Mouse (Mus musculus): Measurements from ENCODE around the gene Rab17. TPM values are rescaled to one million over a fixed set of nuclear protein-coding genes. Genes with fewer than 3 reads are reported as not detected.

The Rab17 gene
- total RNA-seq, 2 experiments from 2014 or later, result not detected

DNA sequence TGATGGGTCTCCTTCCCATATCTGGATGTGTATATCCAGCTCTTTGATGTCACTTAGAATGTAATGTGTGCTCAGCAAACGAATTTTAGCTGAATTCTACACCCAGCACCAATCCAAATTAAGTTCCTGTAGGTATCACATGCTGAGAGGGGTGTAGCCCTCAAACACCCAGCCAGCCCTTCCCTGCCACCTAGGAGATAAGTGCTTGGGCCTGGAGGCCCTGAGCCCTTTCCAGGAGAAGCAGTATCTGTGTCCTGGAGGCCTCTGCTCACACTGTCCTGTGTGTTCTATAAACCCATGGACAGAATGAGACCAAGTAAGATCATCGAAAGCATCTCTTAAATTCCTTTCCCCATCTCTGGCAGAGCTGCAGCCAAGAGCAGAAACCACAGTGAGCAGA lies 22.2 kb downstream of the Rab17 start:
- intact Hi-C loops (cut with DNase I), result no loop called here
- DNase-seq (ENCODE audit: low spot score in 2 of 2), result no peak

DNA sequence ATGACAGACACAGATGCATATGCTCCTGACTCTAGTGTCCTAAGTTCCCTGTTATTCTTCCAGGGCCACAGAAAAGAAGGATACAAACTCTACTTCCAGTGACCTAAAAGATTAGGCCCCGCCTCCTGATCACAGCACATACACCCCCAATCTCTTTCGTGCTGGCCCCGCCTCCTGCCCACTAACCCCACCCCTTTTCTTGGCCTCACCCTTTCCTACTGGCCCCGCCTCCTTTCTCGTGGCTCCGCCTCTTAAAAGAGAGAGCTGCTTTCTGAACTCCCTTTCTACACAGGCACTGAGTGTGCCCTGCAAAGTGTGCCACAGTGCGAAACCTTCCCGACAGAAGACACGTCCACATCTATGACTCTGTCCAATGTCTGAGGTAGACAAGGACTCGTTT lies 24.3 kb downstream of the Rab17 start:
- intact Hi-C loops (cut with DNase I), result no loop called here
- no peak for DNase-seq (ENCODE audit: low spot score in 2 of 2)

DNA sequence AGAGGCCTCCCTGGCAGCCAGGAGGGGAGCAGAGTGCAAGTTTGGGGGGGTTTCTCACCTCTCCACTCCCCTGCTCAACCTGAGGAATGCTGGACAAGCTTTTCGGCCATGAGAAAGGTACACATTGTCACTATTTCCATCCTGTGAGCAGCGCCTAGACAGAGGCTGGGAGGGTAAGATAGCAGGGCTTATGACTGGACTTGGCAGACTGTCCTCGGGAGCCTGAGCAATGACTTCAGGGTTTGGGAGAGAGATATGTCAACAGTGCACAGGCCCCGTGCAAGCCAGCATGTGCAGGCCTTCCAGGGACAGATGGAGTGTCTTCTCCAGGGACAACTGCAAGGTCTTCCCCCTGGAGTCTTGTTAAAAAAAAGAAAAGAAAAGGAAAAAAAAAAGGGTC lies 29.5 kb downstream of the Rab17 start:
- no peak for DNase-seq (ENCODE audit: low spot score in 2 of 2)

DNA sequence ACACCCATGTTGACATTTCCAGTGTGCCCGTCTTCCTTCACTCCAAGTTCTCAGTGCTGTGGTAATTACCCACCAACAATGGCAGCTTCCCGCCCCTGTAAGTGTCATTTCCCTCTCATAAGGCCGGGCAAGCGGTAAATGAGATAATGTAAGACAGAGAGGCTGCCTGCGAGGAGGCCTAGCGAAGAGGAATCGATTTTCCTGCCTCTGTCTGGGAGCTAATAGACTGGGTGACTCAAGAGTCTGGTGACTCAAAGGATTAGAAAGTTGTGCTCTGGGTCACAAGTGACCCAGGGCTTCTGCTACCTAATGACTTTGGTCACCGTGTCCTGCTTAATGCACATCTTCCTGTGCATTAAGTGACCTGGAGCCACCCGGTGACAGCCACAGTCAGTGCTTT lies 32.5 kb downstream of the Rab17 start:
- intact Hi-C loops (cut with DNase I), result no loop called here
- DNase-seq (ENCODE audit: low spot score in 2 of 2), result no peak

More for the DNA sequence above, 29.5 kb downstream of the Rab17 start:
- intact Hi-C loops (cut with DNase I), result no loop called here

DNA sequence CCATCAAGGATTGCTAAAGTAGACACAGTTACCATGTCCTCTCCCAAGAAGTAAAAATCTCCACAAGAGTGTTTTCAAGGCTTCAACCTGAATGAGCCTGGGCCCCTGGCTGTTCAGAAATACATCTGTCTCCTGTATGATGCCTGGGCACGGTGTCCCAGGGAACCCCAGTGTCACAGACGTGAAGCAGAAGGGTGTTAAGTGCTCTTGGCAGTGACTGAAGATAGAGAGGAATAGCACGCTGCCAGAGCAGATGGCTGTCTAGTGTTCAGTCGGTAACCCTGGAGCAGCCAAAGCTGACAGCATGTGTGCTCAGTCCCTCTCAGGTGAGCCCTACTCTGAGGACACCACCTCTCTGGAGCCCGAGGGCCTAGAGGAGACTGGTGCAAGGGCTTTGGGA lies 36.5 kb downstream of the Rab17 start:
- DNase-seq (ENCODE audit: low spot score in 2 of 2), result no peak
- intact Hi-C loops (cut with DNase I), result no loop called here

DNA sequence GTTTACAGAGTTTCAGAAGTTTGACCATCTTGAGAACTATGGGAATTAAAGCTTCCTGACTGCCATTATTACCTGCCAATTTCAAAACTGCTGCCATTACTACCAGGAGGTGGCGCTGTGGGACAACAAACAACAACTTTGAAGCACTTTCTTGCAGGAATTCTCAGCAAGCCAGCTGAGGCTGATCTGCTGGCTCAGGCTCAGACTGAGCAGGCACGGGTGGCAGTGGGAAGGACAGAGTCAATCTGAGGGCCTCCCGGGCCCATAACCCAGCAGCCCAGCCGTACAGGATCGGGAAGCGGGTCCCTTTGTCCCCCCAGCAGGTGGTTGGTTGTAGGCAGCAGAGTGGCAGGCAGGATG lies 40.9 kb downstream of the Rab17 start:
- peak; percentile 76 to 84 for DNase-seq (ENCODE audit: low spot score in 2 of 2)
- intact Hi-C loops (cut with DNase I), result loop anchor here (2.0 to 10.0 kb wide), 2 partner anchors 28 to 416 kb away; no protein-coding TSS in a partner anchor

DNA sequence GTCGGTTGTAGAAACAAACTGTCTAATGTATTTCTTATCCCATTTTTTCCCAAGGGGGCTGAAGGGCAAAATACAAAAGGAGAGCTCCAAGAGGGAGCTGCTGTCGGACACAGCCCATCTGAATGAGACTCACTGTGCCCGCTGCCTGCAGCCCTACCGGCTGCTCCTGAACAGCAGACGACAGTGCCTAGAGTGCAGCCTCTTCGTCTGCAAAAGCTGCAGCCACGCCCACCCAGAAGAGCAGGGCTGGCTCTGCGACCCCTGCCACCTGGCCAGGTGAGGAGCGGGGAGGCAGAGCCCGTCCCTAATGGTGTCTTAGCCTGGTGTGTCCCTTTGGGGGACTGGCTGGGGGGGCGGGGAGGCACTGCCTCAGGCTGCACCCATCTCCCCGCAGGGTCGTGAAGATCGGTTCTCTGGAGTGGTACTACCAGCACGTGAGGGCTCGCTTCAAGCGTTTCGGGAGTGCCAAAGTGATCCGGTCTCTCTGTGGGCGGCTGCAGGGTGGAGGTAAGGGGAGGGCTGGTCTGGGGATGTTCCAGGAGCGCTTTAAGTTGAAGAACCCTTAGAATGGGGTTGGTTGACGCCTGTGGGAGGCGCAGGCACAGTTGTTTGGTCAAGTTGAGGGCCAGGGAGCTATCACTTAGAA lies 41.4 kb downstream of the Rab17 start:
- intact Hi-C loops (cut with DNase I), result loop anchor here (2.0 to 10.0 kb wide), 2 partner anchors 29 to 417 kb away; no protein-coding TSS in a partner anchor
- DNase-seq (ENCODE audit: low spot score in 2 of 2), result no peak

DNA sequence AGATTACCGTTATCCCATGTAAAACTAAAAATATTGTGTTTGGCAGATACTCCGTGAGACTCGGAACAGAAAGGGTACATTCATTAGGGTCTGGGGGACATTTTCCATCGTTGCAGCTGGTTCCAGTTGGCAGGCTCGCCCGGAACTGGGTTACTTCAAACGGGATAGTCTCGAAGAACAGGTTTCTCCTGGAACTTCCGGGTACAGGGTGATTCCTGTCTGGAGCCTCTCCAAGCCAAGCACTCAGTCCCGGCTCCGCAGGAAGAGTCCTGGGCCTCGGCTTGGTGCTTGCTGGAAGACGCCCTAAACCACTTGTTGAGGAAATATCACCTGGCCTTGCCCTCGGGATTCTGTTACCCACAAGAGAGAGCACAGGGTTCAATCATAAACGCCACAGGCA lies 42.2 kb downstream of the Rab17 start:
- intact Hi-C loops (cut with DNase I), result loop anchor here (10.0 kb wide), 1 partner anchor 417 kb away; no protein-coding TSS in a partner anchor
- no peak for DNase-seq (ENCODE audit: low spot score in 2 of 2)

DNA sequence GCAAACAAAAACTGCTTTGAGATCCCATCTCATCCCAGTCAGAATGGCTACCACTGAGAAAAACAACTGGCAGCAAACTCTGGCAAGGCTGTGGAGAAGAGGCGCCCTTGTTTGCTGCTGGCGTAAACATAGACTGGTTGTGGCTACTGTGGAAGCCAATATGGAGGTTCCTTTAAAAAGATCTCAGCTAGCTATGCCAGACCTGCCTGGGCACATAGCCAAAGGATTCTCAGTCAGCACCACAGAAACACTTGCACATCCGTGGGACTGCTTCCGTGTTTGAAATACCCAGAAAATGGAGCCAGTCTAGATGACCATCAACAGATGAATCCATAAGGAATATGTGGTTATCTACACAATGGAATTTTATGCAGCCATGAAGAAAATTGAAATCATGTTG lies 43.4 kb downstream of the Rab17 start:
- intact Hi-C loops (cut with DNase I), result loop anchor here (10.0 kb wide), 1 partner anchor 419 kb away; no protein-coding TSS in a partner anchor
- no peak for DNase-seq (ENCODE audit: low spot score in 2 of 2)

DNA sequence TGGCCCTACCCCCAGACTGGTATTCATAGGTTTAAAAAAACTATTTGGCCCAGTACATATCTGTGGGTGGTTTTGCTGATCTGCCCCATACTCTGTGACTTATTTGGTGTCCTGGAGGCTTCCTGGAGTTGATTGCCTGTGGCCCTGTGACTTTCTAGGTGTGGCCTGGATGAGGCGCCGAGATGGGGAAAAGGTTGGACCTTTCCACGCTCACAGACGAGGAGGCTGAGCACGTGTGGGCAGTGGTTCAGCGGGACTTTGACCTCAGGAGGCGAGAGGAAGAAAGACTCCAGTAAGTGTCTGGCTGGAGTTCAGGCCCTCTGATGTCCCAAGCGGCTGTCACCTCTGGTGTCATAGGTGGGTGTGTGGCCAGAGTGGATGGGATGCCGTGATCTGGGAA lies 47.8 kb downstream of the Rab17 start:
- DNase-seq (ENCODE audit: low spot score in 2 of 2), result no peak
- intact Hi-C loops (cut with DNase I), result loop anchor here (10.0 kb wide), 1 partner anchor 423 kb away; no protein-coding TSS in a partner anchor

DNA sequence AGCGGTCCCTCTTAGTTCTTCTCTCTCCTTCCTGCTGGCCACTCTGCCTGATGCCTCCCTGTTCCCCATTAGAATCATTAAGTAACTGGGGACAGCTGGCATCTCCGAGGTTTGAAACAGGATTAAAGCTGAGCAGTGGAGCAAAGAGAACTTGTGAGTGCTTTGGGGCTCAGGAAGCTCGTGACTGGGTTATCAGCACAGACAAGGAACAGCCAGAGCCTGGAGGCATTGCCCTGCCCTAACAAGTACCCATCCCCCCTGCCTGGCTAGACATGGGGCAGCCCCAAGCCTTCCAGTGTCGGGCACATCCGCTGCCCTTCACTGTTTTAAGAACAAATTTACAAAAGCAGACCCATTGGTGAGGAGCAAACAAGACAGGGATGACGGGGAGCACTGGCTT lies 52.0 kb downstream of the Rab17 start:
- intact Hi-C loops (cut with DNase I), result no loop called here
- no peak for DNase-seq (ENCODE audit: low spot score in 2 of 2)

DNA sequence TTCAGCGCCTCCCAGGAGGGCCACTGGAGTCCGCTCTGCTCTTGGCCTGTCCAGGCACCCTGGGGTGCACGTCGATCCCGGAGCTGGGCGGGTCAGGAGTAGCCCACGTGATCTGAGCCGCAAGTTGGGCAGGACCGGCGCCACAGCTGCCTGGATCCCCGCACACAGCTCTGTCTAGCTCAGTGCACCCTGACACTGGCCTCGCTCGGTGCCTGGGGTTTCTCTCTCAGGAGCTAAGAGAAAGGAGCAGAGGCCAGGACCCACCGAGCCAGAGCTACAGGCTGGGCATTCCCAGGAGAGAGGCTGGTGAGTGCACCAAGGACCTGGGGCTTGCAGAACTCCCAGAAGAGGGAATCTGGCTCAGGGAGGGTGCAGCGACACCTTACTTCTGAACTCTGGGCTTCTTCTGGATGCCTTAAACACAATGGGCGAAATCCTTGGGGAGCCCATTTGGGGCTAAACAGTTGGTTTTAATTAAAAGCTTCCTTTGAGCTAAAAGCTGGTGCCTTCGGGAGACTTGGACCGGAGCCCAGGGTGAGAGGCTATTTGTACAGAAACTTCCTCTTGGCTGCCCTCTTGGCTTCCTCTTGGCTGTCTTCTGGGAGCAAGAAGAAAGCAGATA lies 54.4 kb downstream of the Rab17 start, which contains the start of gene Mlph:
TSS of gene Mlph (plus strand) at position 138 of the 622 bp plus-strand sequence.
- intact Hi-C loops (cut with DNase I), result no loop called here
- DNase-seq (ENCODE audit: low spot score in 2 of 2), result no peak

DNA sequence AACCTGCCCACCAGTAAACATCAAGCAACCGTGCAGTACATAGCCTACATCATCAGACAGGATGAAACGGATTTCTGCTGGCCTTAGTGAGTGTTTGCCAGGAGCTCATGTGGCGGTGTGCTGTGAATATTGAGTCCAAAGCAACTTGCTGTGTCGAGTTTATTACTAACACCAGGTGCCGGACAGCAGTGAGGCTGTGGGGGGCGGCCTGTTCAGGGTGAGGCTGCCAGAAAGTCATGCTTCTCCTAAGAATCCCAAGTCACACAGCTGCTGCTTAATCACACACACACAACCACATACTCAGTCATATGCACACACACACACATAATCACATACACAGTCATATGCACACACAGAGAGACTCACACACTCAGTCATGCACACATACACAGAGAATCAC lies 56.2 kb downstream of the Rab17 start:
- no peak for DNase-seq (ENCODE audit: low spot score in 2 of 2)
- intact Hi-C loops (cut with DNase I), result no loop called here

DNA sequence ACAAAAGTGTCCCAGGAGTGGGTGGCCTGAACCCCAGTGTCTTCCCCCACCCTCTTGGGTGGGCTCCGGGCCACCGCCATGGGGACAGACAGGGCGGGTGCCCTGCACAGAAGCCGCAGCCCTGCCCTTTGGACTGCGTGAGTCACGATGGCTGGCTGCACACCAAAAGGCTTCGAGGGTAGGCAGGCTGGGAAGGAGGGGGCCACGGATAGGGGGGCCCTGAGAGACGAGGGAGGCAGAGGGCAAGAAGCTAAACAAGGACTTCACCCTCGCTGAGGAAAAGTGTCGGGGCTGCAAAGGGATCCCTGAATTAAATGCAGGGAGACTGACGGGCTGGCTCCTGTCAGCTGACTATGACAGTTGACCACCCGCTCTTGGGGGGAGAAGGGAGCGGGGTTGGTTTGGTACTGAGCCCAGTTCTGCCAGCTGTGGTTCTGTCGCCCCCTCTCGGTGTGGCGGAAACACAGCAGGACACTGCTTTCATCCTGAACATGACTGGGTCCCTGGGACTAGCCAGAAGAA lies 59.8 kb downstream of the Rab17 start:
- DNase-seq (ENCODE audit: low spot score in 2 of 2), result no peak

DNA sequence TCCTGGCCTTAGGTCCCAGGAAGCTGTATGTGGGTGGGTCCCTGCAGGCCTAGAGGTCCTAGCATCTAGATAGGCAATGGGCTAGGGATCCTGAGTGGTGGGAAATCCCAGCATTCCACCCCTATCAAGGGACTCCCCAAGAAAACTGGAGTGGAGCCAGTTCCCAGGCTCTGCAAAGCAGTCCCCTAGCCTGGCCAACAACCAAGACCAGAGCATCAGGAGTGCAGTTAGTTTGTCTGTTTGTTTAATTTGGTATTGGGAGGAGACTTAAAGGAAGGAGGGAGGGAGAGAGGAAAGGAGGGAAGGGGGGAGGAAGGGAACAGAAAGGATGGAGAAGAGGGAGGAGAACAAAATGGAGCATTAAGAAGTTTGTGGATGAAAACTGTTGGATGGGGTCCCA lies 60.3 kb downstream of the Rab17 start:
- intact Hi-C loops (cut with DNase I), result loop anchor here (5.0 kb wide), 1 partner anchor 157 kb away; no protein-coding TSS in a partner anchor
- no peak for DNase-seq (ENCODE audit: low spot score in 2 of 2)

More for the DNA sequence above, 59.8 kb downstream of the Rab17 start:
- intact Hi-C loops (cut with DNase I), result loop anchor here (5.0 kb wide), 1 partner anchor 157 kb away; no protein-coding TSS in a partner anchor

Other genes starting within 250 kb of the Rab17 start
- gene Col6a3, start 125.7 kb downstream of the Rab17 start, total RNA-seq (2021), result 1 to 10 TPM; 3.3 to 5.4 TPM
- 1 to 10 TPM in 1 of 2 experiments, under 1 TPM in 1; 0.69 to 1.1 TPM for gene Mlph, start 54.6 kb downstream of the Rab17 start, total RNA-seq (2021)
- gene Prlh, start 16.6 kb downstream of the Rab17 start, total RNA-seq (2021), result not detected
- 10 to 100 TPM; 56.6 to 78.7 TPM for gene Lrrfip1, start 29.1 kb upstream of the Rab17 start, total RNA-seq (2021)
- gene Rbm44, start 175.4 kb upstream of the Rab17 start, total RNA-seq (2021), result not detected
- gene Ramp1, start 210.2 kb upstream of the Rab17 start, total RNA-seq (2021), result 10 to 100 TPM; 52.8 to 56.4 TPM

All from left cerebral cortex, postnatal 36 days (tissue).